Mouse (Mus musculus) lung, adult 2 months (tissue): Measurements from ENCODE around the gene Gm26566.

Experiments
- CTCF ChIP-seq: fragments of 200-500 bp; IDR thresholded peaks from 2 replicates; pipeline ENCODE4 v1.5.1; 2011; ENCODE audit warnings: mild to moderate bottlenecking, low read length, control low read depth; ENCODE audit not compliant: insufficient read depth
- POLR2A ChIP-seq: fragments of 200-500 bp; IDR thresholded peaks from 2 replicates; pipeline ENCODE4 v1.6.1; 2011; ENCODE audit warnings: low read depth, mild to moderate bottlenecking, control low read depth, low read length, borderline replicate concordance; ENCODE audit errors: extremely low read depth

GRCm38 (mm10) chr4:88741426-88741825 is 19.8 kb downstream of the Gm26566 start:
- TF ChIP-seq POLR2A = no peak
- TF ChIP-seq CTCF = no peak
